Mouse (Mus musculus) myocyte (in vitro differentiated cells): ENCODE data around the gene Pld3. TPM values are rescaled to one million over a fixed set of nuclear protein-coding genes. Genes with fewer than 3 reads are reported as not detected.

Experiments
- H3K27me3 ChIP-seq: one replicate; pipeline ENCODE4 v1.6.1; 2011; ENCODE audit not compliant: control insufficient read depth, insufficient read depth, insufficient read length
- H3K36me3 ChIP-seq: one replicate; pipeline ENCODE4 v1.6.1; 2011; ENCODE audit not compliant: control insufficient read depth, insufficient read depth
- H3K4me2 ChIP-seq: one replicate; pipeline ENCODE4 v1.6.1; 2011; ENCODE audit warnings: low read depth, control low read depth
- H3K4me3 ChIP-seq: one replicate; pipeline ENCODE4 v1.5.1; 2011; ENCODE audit warnings: mild to moderate bottlenecking, control low read depth, moderate library complexity
- H3K79me2 ChIP-seq: one replicate; pipeline ENCODE4 v1.6.1; 2011; ENCODE audit not compliant: control insufficient read depth, insufficient read depth
- H3ac ChIP-seq: one replicate; pipeline ENCODE4 v1.6.1; 2011; ENCODE audit not compliant: control insufficient read depth, insufficient read length
- CEBPB ChIP-seq: IDR thresholded peaks from 2 replicates; pipeline ENCODE4 v1.6.1; 2011; ENCODE audit warnings: mild to moderate bottlenecking, moderate library complexity; ENCODE audit not compliant: poor library complexity, insufficient read depth, severe bottlenecking
- E2F4 ChIP-seq: IDR thresholded peaks from one replicate; pipeline ENCODE4 v1.6.1; 2011; ENCODE audit warnings: mild to moderate bottlenecking, control low read depth, moderate library complexity; ENCODE audit not compliant: insufficient read depth
- MAX ChIP-seq: IDR thresholded peaks from one replicate; pipeline ENCODE4 v1.6.1; 2011; ENCODE audit warnings: low read depth, mild to moderate bottlenecking, control low read depth
- MYOD1 ChIP-seq, 3 experiments: IDR thresholded peaks; one replicate each; pipeline ENCODE4 v1.6.1; 2011; ENCODE audit warnings: control low read depth in 2 of 3, low read depth in 2 of 3, mild to moderate bottlenecking in 2 of 3, moderate library complexity in 1 of 3; ENCODE audit not compliant: insufficient read length in 2 of 3, control insufficient read depth in 1 of 3
- MYOG ChIP-seq, 3 experiments: IDR thresholded peaks; one replicate each; pipeline ENCODE4 v1.6.1; 2011; ENCODE audit warnings: control low read depth in 2 of 3, low read depth in 2 of 3, mild to moderate bottlenecking in 2 of 3; ENCODE audit not compliant: insufficient read length in 2 of 3, control insufficient read depth in 1 of 3, insufficient read depth in 1 of 3
- POLR2A ChIP-seq: IDR thresholded peaks from one replicate; pipeline ENCODE4 v1.6.1; 2011; ENCODE audit warnings: low read depth, mild to moderate bottlenecking, control low read depth, moderate library complexity; ENCODE audit not compliant: insufficient read length
- POLR2AphosphoS2 ChIP-seq: IDR thresholded peaks from one replicate; pipeline ENCODE4 v1.6.1; 2011; ENCODE audit warnings: low read depth, control low read depth; ENCODE audit not compliant: insufficient read length
- REST ChIP-seq: IDR thresholded peaks from one replicate; pipeline ENCODE4 v1.6.1; 2011; ENCODE audit warnings: mild to moderate bottlenecking, control low read depth, moderate library complexity; ENCODE audit not compliant: insufficient read depth, insufficient read length
- SRF ChIP-seq: IDR thresholded peaks from one replicate; pipeline ENCODE4 v1.6.1; 2011; ENCODE audit warnings: low read depth; ENCODE audit not compliant: control insufficient read depth, insufficient read length
- TCF12 ChIP-seq: IDR thresholded peaks from one replicate; pipeline ENCODE4 v1.6.1; 2011; ENCODE audit warnings: mild to moderate bottlenecking, control low read depth; ENCODE audit not compliant: poor library complexity, insufficient read depth, severe bottlenecking
- TCF3 ChIP-seq: IDR thresholded peaks from one replicate; pipeline ENCODE4 v1.6.1; 2011; ENCODE audit warnings: low read depth, control low read depth; ENCODE audit not compliant: insufficient read length
- USF1 ChIP-seq: IDR thresholded peaks from one replicate; pipeline ENCODE4 v1.6.1; 2011; ENCODE audit warnings: low read depth, mild to moderate bottlenecking, control low read depth, moderate library complexity
- polyA plus RNA-seq: library from polyadenylated mRNA; unstranded; fragments of >200 nt; fragmentation: generic; extraction: Trizol; gene quantifications from one replicate; pipeline ENCODE4 v1.2.1, GENCODE M21; 2012; ENCODE audit warnings: missing spikeins

Pld3 gene
- polyA plus RNA-seq, 1 experiment: 132 TPM

GRCm38 (mm10) chr7:27590566-27591213, 37.7 kb upstream of the Pld3 start:
- Histone ChIP-seq H3K27me3 (no peaks in the 10 kb centered on the region), H3ac (no peak overlapping the region), H3K36me3 (no peaks in the 10 kb centered on the region), H3K4me2 (peak overlapping the region; percentile 100), H3K79me2 (peaks cover 40% of the 10 kb centered on the region), H3K4me3 (peak overlapping the region; percentile 78)
- TF ChIP-seq MYOD1 (IDR thresholded peaks at IDR 0.05; ENCODE audit: control insufficient read depth in 1 of 3, insufficient read length in 2 of 3, low read depth in 2 of 3) (no peak), POLR2A (no peak), TCF12 (no peak), SRF (no peak), E2F4 (no peak), TCF3 (no peak), USF1 (no peak), CEBPB (no peak), MYOG (IDR thresholded peaks at IDR 0.05; ENCODE audit: control insufficient read depth in 1 of 3, insufficient read depth in 1 of 3, insufficient read length in 2 of 3, low read depth in 2 of 3) (no peak), REST (no peak), POLR2AphosphoS2 (no peak), MAX (no peak)

GRCm38 (mm10) chr7:27590088-27590487, 37.1 kb upstream of the Pld3 start:
- Histone ChIP-seq H3K27me3 (no peaks in the 10 kb centered on the region), H3K4me2 (no peak overlapping the region), H3K4me3 (no peak overlapping the region), H3ac (no peak overlapping the region), H3K79me2 (peaks cover 34% of the 10 kb centered on the region), H3K36me3 (no peaks in the 10 kb centered on the region)
- TF ChIP-seq USF1 (no peak), MYOD1 (IDR thresholded peaks at IDR 0.05; ENCODE audit: control insufficient read depth in 1 of 3, insufficient read length in 2 of 3, low read depth in 2 of 3) (no peak), MYOG (IDR thresholded peaks at IDR 0.05; ENCODE audit: control insufficient read depth in 1 of 3, insufficient read depth in 1 of 3, insufficient read length in 2 of 3, low read depth in 2 of 3) (no peak), CEBPB (no peak), TCF3 (no peak)

GRCm38 (mm10) chr7:27587741-27588140, 34.7 kb upstream of the Pld3 start:
- H3K4me2 ChIP-seq: no peak overlapping the region
- H3K79me2 ChIP-seq: peaks cover 10% of the 10 kb centered on the region
- peaks cover 3% of the 10 kb centered on the region for H3K36me3 ChIP-seq
- no peak for TF ChIP-seq POLR2AphosphoS2
- no peak for TF ChIP-seq MAX
- TF ChIP-seq MYOD1 (IDR thresholded peaks at IDR 0.05; ENCODE audit: control insufficient read depth in 1 of 3, insufficient read length in 2 of 3, low read depth in 2 of 3): no peak
- no peak for TF ChIP-seq TCF12
- no peak for TF ChIP-seq SRF
- TF ChIP-seq MYOG (IDR thresholded peaks at IDR 0.05; ENCODE audit: control insufficient read depth in 1 of 3, insufficient read depth in 1 of 3, insufficient read length in 2 of 3, low read depth in 2 of 3): no peak
- no peak for TF ChIP-seq USF1
- TF ChIP-seq POLR2A: no peak
- no peak for TF ChIP-seq REST
- TF ChIP-seq E2F4: no peak
- no peak for TF ChIP-seq TCF3
- no peak for TF ChIP-seq CEBPB
- no peak overlapping the region for H3ac ChIP-seq
- no peak overlapping the region for H3K4me3 ChIP-seq
- no peaks in the 10 kb centered on the region for H3K27me3 ChIP-seq

- Histone ChIP-seq H3K4me3 (no peak overlapping the region), H3K27me3 (no peaks in the 10 kb centered on the region), H3K4me2 (peak overlapping the region; percentile 28), H3K79me2 (peaks cover 1% of the 10 kb centered on the region), H3ac (no peak overlapping the region), H3K36me3 (peaks cover 3% of the 10 kb centered on the region)
- TF ChIP-seq REST (no peak), MAX (no peak), USF1 (no peak), TCF12 (no peak), POLR2AphosphoS2 (no peak), E2F4 (no peak), TCF3 (no peak)
Measured at GRCm38 (mm10) chr7:27586861-27587260, 33.8 kb upstream of the Pld3 start.
